ENCODE assay signal across 8 mouse cellular contexts in genomic region chr3:68508629-68509028, GRCm38 (mm10).
DNase-seq lines count a peak whose midpoint lies in the region; ATAC-seq and TF ChIP-seq lines count a peak whose summit lies in the region.

No protein-coding gene starts in this region.

- no peaks in the 10 kb centered on the region for H3K9me3 ChIP-seq in heart, embryonic 11.5 days (replicated peaks; ENCODE audit: control insufficient read depth, low read length)

- peaks cover 79% of the 10 kb centered on the region for H3K79me2 ChIP-seq in myocyte (ENCODE audit: control insufficient read depth, insufficient read depth)

- H3K9ac ChIP-seq in heart, embryonic 11.5 days (ENCODE audit: low read depth, low read length) = peak overlapping the region; percentile 50; the same call in 1 of the 2 replicates

- no peaks in the 10 kb centered on the region for H3K27me3 ChIP-seq in heart, embryonic 11.5 days (ENCODE audit: control insufficient read depth, insufficient read depth, low read length)
- H3K27me3 ChIP-seq in myocyte (ENCODE audit: control insufficient read depth, insufficient read depth, insufficient read length) = no peaks in the 10 kb centered on the region

- peak; percentile 41 for TF ChIP-seq POLR2A in myocyte (IDR thresholded peaks at IDR 0.05; ENCODE audit: insufficient read length, low read depth)

- peak; percentile 76 for ATAC-seq in heart, embryonic 11.5 days (replicated peaks; ENCODE audit: insufficient number of reproducible peaks, low FRiP score, low TSS enrichment)

- H3K4me2 ChIP-seq in heart, embryonic 11.5 days = peak overlapping the region; percentile 11; the same call in 1 of the 2 replicates
- peak overlapping the region; percentile 75 for H3K4me2 ChIP-seq in myocyte (ENCODE audit: low read depth)

- no peak overlapping the region for H3K4me3 ChIP-seq in heart, embryonic 11.5 days (ENCODE audit: low read depth, low read length)
- no peak overlapping the region for H3K4me3 ChIP-seq in myocyte

- H3K36me3 ChIP-seq in heart, embryonic 11.5 days (ENCODE audit: control insufficient read depth, insufficient read depth, low read length) = no peaks in the 10 kb centered on the region
- H3K36me3 ChIP-seq in myocyte (ENCODE audit: control insufficient read depth, insufficient read depth) = no peaks in the 10 kb centered on the region

- no peak overlapping the region for H3ac ChIP-seq in myocyte (ENCODE audit: control insufficient read depth, insufficient read length)

- peaks cover 49% of the 10 kb centered on the region for H3K4me1 ChIP-seq in heart, embryonic 11.5 days (ENCODE audit: control insufficient read depth, insufficient read depth, low read length)

- WGBS in heart, embryonic 11.5 days (ENCODE audit: insufficient replicate concordance) = 15% methylated on average over 6 of the region's 6 CpGs

- DNase-seq in embryo, embryonic 10 days (ENCODE audit: low spot score) = peak; percentile 36
- DNase-seq in embryo, embryonic 11 days = no peak
- DNase-seq in 3T3-L1 (ENCODE audit: low read depth, low spot score) = peak; percentile 99
- DNase-seq in cerebellum, postnatal 10 days = peak; percentile 61 to 63
- DNase-seq in kidney, postnatal 4 days = peak; percentile 59 to 74
- no peak for DNase-seq in thymus, postnatal 0 days (ENCODE audit: low spot score)

- H3K27ac ChIP-seq in heart, embryonic 11.5 days (ENCODE audit: low read depth, low read length) = peak overlapping the region; percentile 82

TF ChIP-seq in myocyte, 11 proteins besides CTCF, POLR2A, EP300 and RAD21:
- TF ChIP-seq TCF12 (IDR thresholded peaks at IDR 0.05; ENCODE audit: insufficient read depth, poor library complexity, severe bottlenecking) (peak; percentile 65), MAX (IDR thresholded peaks at IDR 0.05; ENCODE audit: low read depth) (peak; percentile 36), CEBPB (IDR thresholded peaks at IDR 0.05; ENCODE audit: insufficient read depth, poor library complexity, severe bottlenecking) (peak; percentile 64), E2F4 (IDR thresholded peaks at IDR 0.05; ENCODE audit: insufficient read depth) (no peak), USF1 (IDR thresholded peaks at IDR 0.05; ENCODE audit: low read depth) (no peak), TCF3 (IDR thresholded peaks at IDR 0.05; ENCODE audit: insufficient read length, low read depth) (peak; percentile 47), MYOG (IDR thresholded peaks at IDR 0.05; ENCODE audit: control insufficient read depth in 1 of 3, insufficient read depth in 1 of 3, insufficient read length in 2 of 3, low read depth in 2 of 3) (peak; percentile 87 to 96 (median 88)), SRF (IDR thresholded peaks at IDR 0.05; ENCODE audit: control insufficient read depth, insufficient read length, low read depth) (no peak), REST (IDR thresholded peaks at IDR 0.05; ENCODE audit: insufficient read depth, insufficient read length) (no peak), POLR2AphosphoS2 (IDR thresholded peaks at IDR 0.05; ENCODE audit: insufficient read length, low read depth) (no peak), MYOD1 (IDR thresholded peaks at IDR 0.05; ENCODE audit: control insufficient read depth in 1 of 3, insufficient read length in 2 of 3, low read depth in 2 of 3) (peak in 2 of 3 experiments; percentile 95 to 96)

Comparison
In these comparisons a context has a peak if more than half of its experiments do, and no peak if none do; other contexts are left out.
1. DNase-seq: peak in embryo, embryonic 10 days (single experiment), 3T3-L1 (single experiment), cerebellum, postnatal 10 days (2 of 2) and kidney, postnatal 4 days (2 of 2); none in embryo, embryonic 11 days (single experiment) and thymus, postnatal 0 days (single experiment).